Mouse (Mus musculus): ENCODE measurements around the gene Tcfl5.

The Tcfl5 gene

GRCm38 (mm10) chr2:180642555-180643260, at the start of gene Tcfl5:
Gene Tcfl5 (minus strand): TSS chr2:180642708.
- no peak for DNase-seq

- no peak for DNase-seq
Measured at GRCm38 (mm10) chr2:180689841-180690240, 47.3 kb upstream of the Tcfl5 start.

GRCm38 (mm10) chr2:180684031-180684430, 41.5 kb upstream of the Tcfl5 start:
- DNase-seq: no peak

- DNase-seq: no peak
Measured at GRCm38 (mm10) chr2:180683524-180683923, 41.0 kb upstream of the Tcfl5 start.

GRCm38 (mm10) chr2:180681225-180681624, 38.7 kb upstream of the Tcfl5 start:
- DNase-seq: no peak

- DNase-seq: peak; percentile 74
Measured at GRCm38 (mm10) chr2:180678609-180679140, 36.2 kb upstream of the Tcfl5 start.

- DNase-seq: no peak
Measured at GRCm38 (mm10) chr2:180676706-180677105, 34.2 kb upstream of the Tcfl5 start.

- DNase-seq: no peak
Measured at GRCm38 (mm10) chr2:180662008-180662407, 19.5 kb upstream of the Tcfl5 start.

GRCm38 (mm10) chr2:180660521-180660920, 18.0 kb upstream of the Tcfl5 start:
- DNase-seq: no peak

GRCm38 (mm10) chr2:180659353-180660150, 17.0 kb upstream of the Tcfl5 start:
- DNase-seq: no peak

GRCm38 (mm10) chr2:180658381-180658780, 15.9 kb upstream of the Tcfl5 start:
- no peak for DNase-seq

- DNase-seq: peak; percentile 73
Measured at GRCm38 (mm10) chr2:180657394-180658013, 15.0 kb upstream of the Tcfl5 start.

GRCm38 (mm10) chr2:180655150-180655549, 12.6 kb upstream of the Tcfl5 start:
- no peak for DNase-seq

- no peak for DNase-seq
Measured at GRCm38 (mm10) chr2:180654666-180655065, 12.2 kb upstream of the Tcfl5 start.

GRCm38 (mm10) chr2:180646841-180647240, 4.3 kb upstream of the Tcfl5 start:
- DNase-seq: no peak

- DNase-seq: no peak
Measured at GRCm38 (mm10) chr2:180643626-180644025, 1.1 kb upstream of the Tcfl5 start.

GRCm38 (mm10) chr2:180641576-180642554, 643 bp downstream of the Tcfl5 start:
- no peak for DNase-seq

GRCm38 (mm10) chr2:180611882-180612281, 30.6 kb downstream of the Tcfl5 start:
- no peak for DNase-seq

- no peak for DNase-seq
Measured at GRCm38 (mm10) chr2:180610283-180610682, 32.2 kb downstream of the Tcfl5 start.

GRCm38 (mm10) chr2:180604781-180605180, 37.7 kb downstream of the Tcfl5 start:
- DNase-seq: no peak

GRCm38 (mm10) chr2:180600569-180601021, 41.9 kb downstream of the Tcfl5 start:
- DNase-seq: no peak

GRCm38 (mm10) chr2:180598157-180598705, 44.3 kb downstream of the Tcfl5 start:
- DNase-seq: no peak

Measured in thymus, postnatal 14 days (tissue).